9 mouse cellular contexts compared by ENCODE assay signal in genomic region chr7:25395186-25395557, GRCm38 (mm10). TPM values are rescaled to one million over a fixed set of nuclear protein-coding genes. Genes with fewer than 3 reads are reported as not detected.
A peak's percentile ranks its signal among the peaks of the same experiment; 100 is the strongest.
DNase-seq lines count a peak whose midpoint lies in the region; ATAC-seq lines count a peak whose summit lies in the region.
"Had no signal": no experiment of that assay in that cellular context is flagged by ENCODE, and none has a peak within 500 bp of the region (broad histone marks: within the 10 kb centered on the region; RNA-seq: fewer than 3 reads in every experiment).

No protein-coding gene starts in this region.

- no peaks in the 10 kb centered on the region for H3K36me3 ChIP-seq in neural tube, embryonic 11.5 days (ENCODE audit: control insufficient read depth, insufficient read depth, low read length)
- H3K36me3 ChIP-seq in embryonic facial prominence, embryonic 14.5 days (ENCODE audit: control insufficient read depth, insufficient read depth, low read length): no peaks in the 10 kb centered on the region
- H3K36me3 ChIP-seq in limb, embryonic 12.5 days: no peaks in the 10 kb centered on the region
- no peaks in the 10 kb centered on the region for H3K36me3 ChIP-seq in neural tube, embryonic 14.5 days (ENCODE audit: control insufficient read depth, insufficient read depth, low read length)

- H3K9me3 ChIP-seq in neural tube, embryonic 11.5 days (ENCODE audit: control insufficient read depth, low read length): no peaks in the 10 kb centered on the region
- H3K9me3 ChIP-seq in embryonic facial prominence, embryonic 14.5 days (ENCODE audit: control insufficient read depth, low read length): no peaks in the 10 kb centered on the region
- H3K9me3 ChIP-seq in limb, embryonic 12.5 days: no peaks in the 10 kb centered on the region
- no peaks in the 10 kb centered on the region for H3K9me3 ChIP-seq in neural tube, embryonic 14.5 days (ENCODE audit: control insufficient read depth, low read length)

- peak overlapping the region; percentile 62 for H3K4me3 ChIP-seq in neural tube, embryonic 11.5 days (ENCODE audit: low read depth, low read length)
- H3K4me3 ChIP-seq in embryonic facial prominence, embryonic 14.5 days (ENCODE audit: low read depth, low read length): peak overlapping the region; percentile 68
- peak overlapping the region; percentile 61 for H3K4me3 ChIP-seq in limb, embryonic 12.5 days (replicated peaks)
- peak overlapping the region; percentile 43 for H3K4me3 ChIP-seq in neural tube, embryonic 14.5 days (ENCODE audit: low read depth, low read length)

- peak overlapping the region; percentile 82 for H3K4me2 ChIP-seq in neural tube, embryonic 11.5 days (ENCODE audit: low read depth)
- H3K4me2 ChIP-seq in embryonic facial prominence, embryonic 14.5 days (ENCODE audit: low read depth, low read length): peak overlapping the region; percentile 71
- H3K4me2 ChIP-seq in limb, embryonic 12.5 days: peak overlapping the region; percentile 71
- peak overlapping the region; percentile 72 for H3K4me2 ChIP-seq in neural tube, embryonic 14.5 days (ENCODE audit: low read depth, low read length)

- H3K4me1 ChIP-seq in neural tube, embryonic 11.5 days (ENCODE audit: control insufficient read depth, insufficient read depth, low read length): peaks cover 10% of the 10 kb centered on the region
- H3K4me1 ChIP-seq in embryonic facial prominence, embryonic 14.5 days (ENCODE audit: control insufficient read depth, insufficient read depth, low read length): peaks cover 17% of the 10 kb centered on the region
- peaks cover 32% of the 10 kb centered on the region for H3K4me1 ChIP-seq in limb, embryonic 12.5 days (replicated peaks)
- peaks cover 26% of the 10 kb centered on the region for H3K4me1 ChIP-seq in neural tube, embryonic 14.5 days (ENCODE audit: control insufficient read depth, insufficient read depth, low read length)

- H3K27me3 ChIP-seq in neural tube, embryonic 11.5 days (ENCODE audit: control insufficient read depth, insufficient read depth, low read length): no peaks in the 10 kb centered on the region
- no peaks in the 10 kb centered on the region for H3K27me3 ChIP-seq in embryonic facial prominence, embryonic 14.5 days (replicated peaks; ENCODE audit: control insufficient read depth, insufficient read depth, low read length)
- H3K27me3 ChIP-seq in limb, embryonic 12.5 days: no peaks in the 10 kb centered on the region
- H3K27me3 ChIP-seq in neural tube, embryonic 14.5 days (ENCODE audit: control insufficient read depth, insufficient read depth, low read length): no peaks in the 10 kb centered on the region

- ATAC-seq in neural tube, embryonic 11.5 days (ENCODE audit: insufficient read depth, low FRiP score, low TSS enrichment): peak; percentile 52
- ATAC-seq in embryonic facial prominence, embryonic 14.5 days (ENCODE audit: low read depth): peak; percentile 42
- ATAC-seq in limb, embryonic 12.5 days (ENCODE audit: insufficient number of reproducible peaks, insufficient read depth, low FRiP score, low TSS enrichment, low read depth): peak; percentile 54; the same call in 1 of the 2 replicates
- ATAC-seq in neural tube, embryonic 14.5 days (ENCODE audit: low read depth): peak; percentile 69

- peak overlapping the region; percentile 59 for H3K9ac ChIP-seq in neural tube, embryonic 11.5 days (ENCODE audit: low read length)
- H3K9ac ChIP-seq in embryonic facial prominence, embryonic 14.5 days (ENCODE audit: low read depth, low read length): peak overlapping the region; percentile 66
- peak overlapping the region; percentile 62 for H3K9ac ChIP-seq in limb, embryonic 12.5 days (replicated peaks)
- peak overlapping the region; percentile 50 for H3K9ac ChIP-seq in neural tube, embryonic 14.5 days (replicated peaks; ENCODE audit: low read depth, low read length)

- no peak for DNase-seq in neural tube, embryonic 11.5 days (ENCODE audit: low spot score)
- no peak for DNase-seq in neural tube, embryonic 10.5 days (ENCODE audit: extremely low spot score, low spot score)
- no peak for DNase-seq in embryonic facial prominence, embryonic 14.5 days (ENCODE audit: low spot score)
- DNase-seq in gastrocnemius, postnatal 4 days (ENCODE audit: low spot score in 2 of 2): no peak
- DNase-seq in layer of hippocampus, postnatal 14 days (ENCODE audit: low spot score in 2 of 2): no peak
- no peak for DNase-seq in urinary bladder, adult 18-20 months (ENCODE audit: low spot score in 2 of 2)

- under 1% methylated on average over 22 of the region's 22 CpGs for WGBS in neural tube, embryonic 11.5 days
- WGBS in embryonic facial prominence, embryonic 14.5 days: 0% methylated on average over 22 of the region's 22 CpGs
- under 1% methylated on average over 22 of the region's 22 CpGs for WGBS in limb, embryonic 12.5 days
- WGBS in neural tube, embryonic 14.5 days: 2% methylated on average over 22 of the region's 22 CpGs

- H3K27ac ChIP-seq in neural tube, embryonic 11.5 days (ENCODE audit: low read depth, low read length): no peak overlapping the region
- peak overlapping the region; percentile 16; the same call in 1 of the 2 replicates for H3K27ac ChIP-seq in embryonic facial prominence, embryonic 14.5 days (replicated peaks; ENCODE audit: low read depth, low read length)
- peak overlapping the region; percentile 64; the same call in 1 of the 2 replicates for H3K27ac ChIP-seq in limb, embryonic 12.5 days
- H3K27ac ChIP-seq in neural tube, embryonic 14.5 days (ENCODE audit: low read depth, low read length): peak overlapping the region; percentile 55

RNA-seq across cellular contexts. Expression of gene Lipe, which starts 3.3 kb away (rescaled TPM):
- polyA plus RNA-seq in neural tube, embryonic 11.5 days (2014; fragmentation: Nextera tagmentation; extraction: Ambion mirVana): 2.5 and 3.9 TPM in 2 replicates
- polyA plus RNA-seq in embryonic facial prominence, embryonic 14.5 days (2014; fragmentation: Nextera tagmentation; extraction: Ambion mirVana): 4.2 and 4.9 TPM in 2 replicates
- polyA plus RNA-seq in limb, embryonic 12.5 days (2016; fragmentation: Nextera tagmentation; extraction: Ambion mirVana): 11.9 and 12.1 TPM in 2 replicates
- 3.5 and 6.5 TPM in 2 replicates for polyA plus RNA-seq in neural tube, embryonic 14.5 days (2014; fragmentation: Nextera tagmentation; extraction: Ambion mirVana)
- 10 to 100 TPM; 25.4 to 37.7 TPM for total RNA-seq in gastrocnemius, postnatal 4 days (2021)
- 1 to 10 TPM; 7.3 to 8.3 TPM for total RNA-seq in layer of hippocampus, postnatal 14 days (2021)

RNA-seq across cellular contexts. Expression of gene Cxcl17, which starts 17.5 kb away (rescaled TPM):
- 0.34 TPM in 1 of 2 replicates, not detected in the other for polyA plus RNA-seq in neural tube, embryonic 11.5 days (2014; fragmentation: Nextera tagmentation; extraction: Ambion mirVana)
- 0.85 and 1.9 TPM in 2 replicates for polyA plus RNA-seq in embryonic facial prominence, embryonic 14.5 days (2014; fragmentation: Nextera tagmentation; extraction: Ambion mirVana)
- polyA plus RNA-seq in limb, embryonic 12.5 days (2016; fragmentation: Nextera tagmentation; extraction: Ambion mirVana): 0.29 and 0.58 TPM in 2 replicates
- 0.49 and 0.66 TPM in 2 replicates for polyA plus RNA-seq in neural tube, embryonic 14.5 days (2014; fragmentation: Nextera tagmentation; extraction: Ambion mirVana)
- not detected for total RNA-seq in gastrocnemius, postnatal 4 days (2021)
- not detected for total RNA-seq in layer of hippocampus, postnatal 14 days (2021)

RNA-seq across cellular contexts. Expression of gene Cnfn, which starts 25.6 kb away (rescaled TPM):
- polyA plus RNA-seq in neural tube, embryonic 11.5 days (2014; fragmentation: Nextera tagmentation; extraction: Ambion mirVana): not detected in 2 replicates
- 17.7 and 80.3 TPM in 2 replicates for polyA plus RNA-seq in embryonic facial prominence, embryonic 14.5 days (2014; fragmentation: Nextera tagmentation; extraction: Ambion mirVana)
- not detected in 2 replicates for polyA plus RNA-seq in limb, embryonic 12.5 days (2016; fragmentation: Nextera tagmentation; extraction: Ambion mirVana)
- not detected in 2 replicates for polyA plus RNA-seq in neural tube, embryonic 14.5 days (2014; fragmentation: Nextera tagmentation; extraction: Ambion mirVana)
- not detected for total RNA-seq in gastrocnemius, postnatal 4 days (2021)
- not detected for total RNA-seq in layer of hippocampus, postnatal 14 days (2021)
- polyA plus RNA-seq: large intestine, adult 2 months had no signal

Comparison
In these comparisons a context has a peak if more than half of its experiments do, and no peak if none do; other contexts are left out.
1. RNA of gene Cnfn, which starts 25.6 kb away (polyA plus RNA-seq): 17.7 to 80.3 TPM in embryonic facial prominence, embryonic 14.5 days; not detected in neural tube, embryonic 14.5 days, not detected in neural tube, embryonic 11.5 days and not detected in limb, embryonic 12.5 days; every median in the first group is over 10 times any median in the second.
2. Peak in every context shown above with its lines, with median percentiles within 50 percentile points of each other: ATAC-seq, H3K4me2 ChIP-seq, H3K4me3 ChIP-seq and H3K9ac ChIP-seq.